Mouse (Mus musculus) midbrain, embryonic 10.5 days (tissue): ENCODE data around the gene Acbd6. TPM values are rescaled to one million over a fixed set of nuclear protein-coding genes. Genes with fewer than 3 reads are reported as not detected.
A peak's percentile ranks its signal among the peaks of the same experiment; 100 is the strongest.

Source experiments
- DNase-seq: peaks from one replicate; pipeline ENCODE4 v3.0.0-alpha.2; 2017; ENCODE audit warnings: low spot score
- H3K27ac ChIP-seq: fragments of 300-500 bp; sonication (generic); replicated peaks from 2 replicates; pipeline ENCODE4 v1.5.1; 2016; ENCODE audit warnings: mild to moderate bottlenecking
- H3K27me3 ChIP-seq: fragments of 300-500 bp; sonication (generic); 2 replicates; pipeline ENCODE4 v1.6.1; 2016; ENCODE audit warnings: low read depth, mild to moderate bottlenecking; ENCODE audit not compliant: poor library complexity, severe bottlenecking
- H3K36me3 ChIP-seq: fragments of 300-500 bp; sonication (generic); 2 replicates; pipeline ENCODE4 v1.6.1; 2016; ENCODE audit warnings: mild to moderate bottlenecking, moderate library complexity
- H3K4me1 ChIP-seq: fragments of 300-500 bp; sonication (generic); 2 replicates; pipeline ENCODE4 v1.6.1; 2016
- H3K4me3 ChIP-seq: fragments of 300-500 bp; sonication (generic); 2 replicates; pipeline ENCODE4 v1.5.1; 2016; ENCODE audit warnings: mild to moderate bottlenecking, moderate library complexity
- H3K9me3 ChIP-seq: fragments of 300-500 bp; sonication (generic); replicated peaks from 2 replicates; pipeline ENCODE4 v1.6.1; 2016; ENCODE audit warnings: mild to moderate bottlenecking
- WGBS: fragments of 180-500 bp; shearing (Covaris S2); methylation state at CpG from one replicate; pipeline ENCODE4 v1.1.7; 2016; 5-methylcytosine and 5-hydroxymethylcytosine counted together
- polyA plus RNA-seq: library from polyadenylated mRNA; unstranded; fragments of >200 nt; fragmentation: Nextera tagmentation; extraction: Ambion mirVana; gene quantifications from 2 replicates; pipeline ENCODE4 v1.2.1, GENCODE M21; 2016

Gene Acbd6
- polyA plus RNA-seq, 1 experiment from 2014 or later, result 69.1 TPM

GRCm38 (mm10) chr1:155718851-155719250 is 160.9 kb downstream of the Acbd6 start:
- Histone ChIP-seq H3K27ac (no peak overlapping the region), H3K27me3 (peaks cover 75% of the 10 kb centered on the region), H3K4me1 (peaks cover 18% of the 10 kb centered on the region), H3K4me3 (no peak overlapping the region), H3K36me3 (no peaks in the 10 kb centered on the region), H3K9me3 (no peaks in the 10 kb centered on the region)
- no peak for DNase-seq
- WGBS, result 92% methylated on average over 3 of the region's 3 CpGs

DNA sequence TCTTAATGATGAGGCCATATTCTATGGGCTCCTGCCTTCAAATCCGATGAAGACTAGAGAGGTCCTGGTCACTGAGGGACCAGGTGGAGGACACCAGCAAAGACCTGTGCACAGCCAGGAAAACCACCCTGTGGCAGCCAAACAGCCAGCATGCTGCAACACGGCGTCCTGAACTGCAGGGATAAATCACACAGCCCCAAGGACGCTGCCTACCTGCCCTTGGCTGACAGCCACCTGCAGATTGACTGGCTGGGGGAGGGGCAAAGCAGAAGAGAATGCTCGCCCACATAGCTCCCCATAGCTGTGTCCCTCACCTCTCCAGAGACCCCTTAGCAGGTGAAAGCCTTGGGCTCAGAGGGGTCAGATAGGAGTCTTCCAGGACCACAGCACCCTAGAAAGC is 162.1 kb downstream of the Acbd6 start:
- Histone ChIP-seq H3K4me1 (peaks cover 19% of the 10 kb centered on the region), H3K27me3 (peaks cover 78% of the 10 kb centered on the region), H3K4me3 (no peak overlapping the region), H3K9me3 (no peaks in the 10 kb centered on the region), H3K27ac (no peak overlapping the region), H3K36me3 (no peaks in the 10 kb centered on the region)
- WGBS, result 62% methylated on average over 5 of the region's 5 CpGs
- no peak for DNase-seq

DNA sequence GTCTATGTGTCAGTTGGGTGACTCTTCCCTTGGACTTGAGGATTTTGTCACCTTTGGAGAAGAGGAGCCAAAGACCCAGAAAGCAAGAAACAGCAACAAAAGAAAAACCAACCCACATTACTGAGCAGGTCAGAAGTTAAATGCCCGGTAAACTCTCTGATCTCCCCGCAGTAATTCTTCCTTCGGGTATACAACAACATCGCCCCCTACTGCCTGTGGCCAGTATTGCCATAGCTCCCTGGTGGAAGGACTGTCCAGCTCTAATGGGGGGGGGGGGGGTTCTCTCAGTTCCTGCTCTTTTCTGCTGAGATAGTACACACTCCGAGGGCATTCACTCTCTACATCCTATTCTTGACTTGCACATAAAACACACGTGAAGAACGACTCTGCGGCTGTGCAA is 163.5 kb downstream of the Acbd6 start:
- Histone ChIP-seq H3K36me3 (no peaks in the 10 kb centered on the region), H3K9me3 (no peaks in the 10 kb centered on the region), H3K4me1 (peaks cover 19% of the 10 kb centered on the region), H3K27ac (no peak overlapping the region), H3K27me3 (peaks cover 86% of the 10 kb centered on the region), H3K4me3 (no peak overlapping the region)
- peak; percentile 53 for DNase-seq
- WGBS, result 29% methylated on average over 8 of the region's 8 CpGs

DNA sequence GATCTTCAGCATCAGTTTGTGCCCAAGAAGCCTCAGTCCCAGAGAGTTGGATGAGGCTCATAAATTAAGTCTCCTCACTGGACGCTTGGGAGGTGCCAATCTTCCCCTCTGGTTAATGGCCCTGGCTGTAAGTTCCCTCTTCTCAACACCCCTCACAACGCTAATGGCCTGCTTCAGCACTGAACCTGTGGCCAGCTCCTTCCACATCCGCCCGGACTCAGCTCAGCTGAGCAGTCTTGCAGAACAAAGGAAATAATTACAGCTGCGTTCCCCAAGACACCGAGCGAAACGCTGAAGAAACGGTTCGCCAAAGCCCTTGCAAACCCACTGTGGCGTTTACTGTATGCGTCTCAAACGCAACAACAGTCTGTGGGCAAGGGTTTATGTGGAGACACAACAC is 164.3 kb downstream of the Acbd6 start:
- 0 out of 2 replicates have a peak, but pooled peaks cover 4% of the 10 kb centered on the region for H3K9me3 ChIP-seq
- peak overlapping the region; percentile 28 for H3K4me3 ChIP-seq
- WGBS, result 1% methylated on average over 13 of the region's 13 CpGs
- H3K36me3 ChIP-seq, result no peaks in the 10 kb centered on the region
- peaks cover 19% of the 10 kb centered on the region for H3K4me1 ChIP-seq
- no peak overlapping the region for H3K27ac ChIP-seq
- H3K27me3 ChIP-seq, result peaks cover 92% of the 10 kb centered on the region
- DNase-seq, result peak; percentile 67

GRCm38 (mm10) chr1:155724301-155724700 is 166.4 kb downstream of the Acbd6 start:
- WGBS, result 83% methylated on average over 3 of the region's 3 CpGs
- DNase-seq, result no peak
- H3K9me3 ChIP-seq, result 0 out of 2 replicates have a peak, but pooled peaks cover 4% of the 10 kb centered on the region
- no peaks in the 10 kb centered on the region for H3K36me3 ChIP-seq
- peaks cover 27% of the 10 kb centered on the region for H3K4me1 ChIP-seq
- peaks cover 97% of the 10 kb centered on the region for H3K27me3 ChIP-seq
- no peak overlapping the region for H3K27ac ChIP-seq
- no peak overlapping the region for H3K4me3 ChIP-seq

DNA sequence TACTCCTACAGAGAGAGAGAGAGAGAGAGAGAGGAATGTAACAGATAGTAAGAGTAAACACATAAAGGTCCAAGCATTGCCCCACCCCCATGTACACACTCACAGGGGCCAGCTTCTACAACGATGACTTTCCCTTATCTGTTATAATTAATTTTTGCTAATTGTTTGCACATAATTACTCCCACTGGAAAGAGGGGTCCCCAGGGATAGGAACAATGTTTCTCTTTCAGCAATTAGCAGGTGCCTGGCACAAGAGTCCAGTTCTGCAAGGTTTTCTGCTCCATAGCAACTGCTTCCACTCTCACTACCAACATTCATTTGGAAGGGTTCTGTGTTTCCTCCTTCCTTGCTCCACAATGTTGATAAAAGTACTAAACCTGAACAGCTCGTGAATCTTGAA is 168.0 kb downstream of the Acbd6 start:
- H3K4me3 ChIP-seq, result no peak overlapping the region
- DNase-seq, result no peak

GRCm38 (mm10) chr1:155727830-155728229 is 169.9 kb downstream of the Acbd6 start:
- Histone ChIP-seq H3K36me3 (no peaks in the 10 kb centered on the region), H3K27ac (no peak overlapping the region), H3K27me3 (peaks cover 98% of the 10 kb centered on the region), H3K4me3 (no peak overlapping the region), H3K9me3 (0 out of 2 replicates have a peak, but pooled peaks cover 4% of the 10 kb centered on the region), H3K4me1 (peaks cover 18% of the 10 kb centered on the region)
- no peak for DNase-seq
- 23% methylated on average over 10 of the region's 10 CpGs for WGBS

More for the DNA sequence above, 168.0 kb downstream of the Acbd6 start:
- Histone ChIP-seq H3K4me1 (peaks cover 31% of the 10 kb centered on the region), H3K36me3 (no peaks in the 10 kb centered on the region), H3K27ac (no peak overlapping the region), H3K9me3 (0 out of 2 replicates have a peak, but pooled peaks cover 4% of the 10 kb centered on the region), H3K27me3 (peaks cover 98% of the 10 kb centered on the region)
- 78% methylated on average over 2 of the region's 2 CpGs for WGBS

- DNase-seq, result peak; percentile 35
- Histone ChIP-seq H3K36me3 (no peaks in the 10 kb centered on the region), H3K9me3 (0 out of 2 replicates have a peak, but pooled peaks cover 4% of the 10 kb centered on the region), H3K27ac (no peak overlapping the region), H3K27me3 (peaks cover 98% of the 10 kb centered on the region), H3K4me1 (peaks cover 14% of the 10 kb centered on the region), H3K4me3 (peak overlapping the region; percentile 30)
- WGBS, result under 1% methylated on average over 23 of the region's 23 CpGs
Measured at GRCm38 (mm10) chr1:155729113-155729795, 171.3 kb downstream of the Acbd6 start.

- no peaks in the 10 kb centered on the region for H3K36me3 ChIP-seq
- peaks cover 17% of the 10 kb centered on the region for H3K4me1 ChIP-seq
- H3K9me3 ChIP-seq, result 0 out of 2 replicates have a peak, but pooled peaks cover 4% of the 10 kb centered on the region
- WGBS, result 1% methylated on average over 2 of the region's 2 CpGs
- no peak for DNase-seq
- no peak overlapping the region for H3K27ac ChIP-seq
- H3K27me3 ChIP-seq, result peaks cover 98% of the 10 kb centered on the region
- no peak overlapping the region for H3K4me3 ChIP-seq
Measured at GRCm38 (mm10) chr1:155731156-155731555, 173.2 kb downstream of the Acbd6 start.

- Histone ChIP-seq H3K27me3 (peaks cover 100% of the 10 kb centered on the region), H3K9me3 (no peaks in the 10 kb centered on the region), H3K4me3 (no peak overlapping the region), H3K27ac (no peak overlapping the region), H3K36me3 (no peaks in the 10 kb centered on the region), H3K4me1 (peaks cover 35% of the 10 kb centered on the region)
- DNase-seq, result no peak
- WGBS, result 1% methylated on average over 26 of the region's 26 CpGs
Measured at GRCm38 (mm10) chr1:155736096-155736825, 178.3 kb downstream of the Acbd6 start.

GRCm38 (mm10) chr1:155737017-155737808 is 179.3 kb downstream of the Acbd6 start:
- Histone ChIP-seq H3K9me3 (no peaks in the 10 kb centered on the region), H3K27me3 (peaks cover 100% of the 10 kb centered on the region), H3K4me3 (0 out of 2 replicates have a peak overlapping the region, but pooled peaks have one; percentile 9), H3K36me3 (no peaks in the 10 kb centered on the region), H3K4me1 (peaks cover 45% of the 10 kb centered on the region), H3K27ac (no peak overlapping the region)
- WGBS, result under 1% methylated on average over 58 of the region's 58 CpGs
- peak; percentile 64 for DNase-seq

GRCm38 (mm10) chr1:155737809-155738383 is 180.0 kb downstream of the Acbd6 start:
- Histone ChIP-seq H3K4me3 (0 out of 2 replicates have a peak overlapping the region, but pooled peaks have one; percentile 9), H3K36me3 (no peaks in the 10 kb centered on the region), H3K27ac (no peak overlapping the region), H3K9me3 (no peaks in the 10 kb centered on the region), H3K4me1 (peaks cover 51% of the 10 kb centered on the region), H3K27me3 (peaks cover 100% of the 10 kb centered on the region)
- under 1% methylated on average over 25 of the region's 25 CpGs for WGBS
- DNase-seq, result peak; percentile 58
